In the genomic region with DNA sequence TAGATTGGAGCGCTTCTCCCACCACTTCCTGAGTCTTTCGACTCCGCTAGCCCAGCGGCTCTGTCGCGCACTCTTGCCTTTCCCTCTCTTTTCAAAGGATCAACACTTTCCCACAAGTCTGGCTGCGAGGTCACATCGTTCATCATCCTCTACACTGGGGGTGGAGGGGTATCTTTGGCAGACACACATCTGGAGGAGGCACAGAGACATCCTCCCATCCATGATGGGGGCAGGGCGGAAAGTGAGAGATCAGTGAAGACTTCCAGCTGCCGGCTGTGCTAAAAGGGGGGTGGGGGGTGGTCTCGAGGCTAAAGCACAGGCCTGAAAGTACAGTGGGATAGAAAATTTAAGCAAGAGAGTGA, we compare ENCODE assay signal across 7 mouse cellular contexts. TPM values are rescaled to one million over a fixed set of nuclear protein-coding genes. Genes with fewer than 3 reads are reported as not detected.
A peak's percentile ranks its signal among the peaks of the same experiment; 100 is the strongest.
DNase-seq lines count a peak whose midpoint lies in the region; ATAC-seq lines count a peak whose summit lies in the region.

No protein-coding gene starts in this region.

- H3K4me3 ChIP-seq in liver, embryonic 12.5 days: peak overlapping the region; percentile 95
- peak overlapping the region; percentile 96 for H3K4me3 ChIP-seq in neural tube, embryonic 11.5 days (ENCODE audit: low read depth, low read length)

- no peaks in the 10 kb centered on the region for H3K9me3 ChIP-seq in liver, embryonic 12.5 days (replicated peaks)
- H3K9me3 ChIP-seq in neural tube, embryonic 11.5 days (ENCODE audit: control insufficient read depth, low read length): no peaks in the 10 kb centered on the region

- peak overlapping the region; percentile 98 for H3K9ac ChIP-seq in liver, embryonic 12.5 days
- H3K9ac ChIP-seq in neural tube, embryonic 11.5 days (ENCODE audit: low read length): peak overlapping the region; percentile 46

- no peak; the same call in 1 of the 2 replicates for ATAC-seq in liver, embryonic 12.5 days
- ATAC-seq in neural tube, embryonic 11.5 days (ENCODE audit: insufficient read depth, low FRiP score, low TSS enrichment): peak; percentile 8; the same call in 1 of the 2 replicates

- H3K27me3 ChIP-seq in liver, embryonic 12.5 days (replicated peaks): no peaks in the 10 kb centered on the region
- no peaks in the 10 kb centered on the region for H3K27me3 ChIP-seq in neural tube, embryonic 11.5 days (ENCODE audit: control insufficient read depth, insufficient read depth, low read length)

- peak; percentile 34 for DNase-seq in left cerebral cortex, postnatal 4 days
- DNase-seq in left cerebral cortex, postnatal 36 days (ENCODE audit: low spot score in 2 of 2): no peak
- peak; percentile 87 for DNase-seq in embryo, embryonic 10.5 days (ENCODE audit: low spot score)
- DNase-seq in heart, postnatal 4 days: peak; percentile 56
- peak; percentile 74 for DNase-seq in neural tube, embryonic 11.5 days (ENCODE audit: low spot score)
- DNase-seq in layer of hippocampus, postnatal 14 days (ENCODE audit: low spot score in 2 of 2): no peak

- H3K27ac ChIP-seq in liver, embryonic 12.5 days: peak overlapping the region; percentile 73
- H3K27ac ChIP-seq in neural tube, embryonic 11.5 days (ENCODE audit: low read depth, low read length): peak overlapping the region; percentile 58

- peaks cover 11% of the 10 kb centered on the region for H3K36me3 ChIP-seq in liver, embryonic 12.5 days
- H3K36me3 ChIP-seq in neural tube, embryonic 11.5 days (ENCODE audit: control insufficient read depth, insufficient read depth, low read length): no peaks in the 10 kb centered on the region; the same call in none of the 2 replicates

- WGBS in liver, embryonic 12.5 days (ENCODE audit: insufficient replicate concordance): under 1% methylated on average over 11 of the region's 11 CpGs
- WGBS in neural tube, embryonic 11.5 days: under 1% methylated on average over 11 of the region's 11 CpGs

- intact Hi-C loops in left cerebral cortex, postnatal 4 days (cut with DNase I): loop anchor here (10.0 kb wide), 1 partner anchor 88 kb away; the partner anchor contains the start of genes Klc4 and Mrpl2
- intact Hi-C loops in left cerebral cortex, postnatal 36 days (cut with DNase I): no loop called here

- peak overlapping the region; percentile 95 for H3K4me2 ChIP-seq in liver, embryonic 12.5 days
- H3K4me2 ChIP-seq in neural tube, embryonic 11.5 days (ENCODE audit: low read depth): peak overlapping the region; percentile 58

- peaks cover 47% of the 10 kb centered on the region for H3K4me1 ChIP-seq in liver, embryonic 12.5 days
- H3K4me1 ChIP-seq in neural tube, embryonic 11.5 days (ENCODE audit: control insufficient read depth, insufficient read depth, low read length): peaks cover 22% of the 10 kb centered on the region

RNA-seq across cellular contexts. Expression of gene Srf, which starts 0.6 kb away (rescaled TPM):
- total RNA-seq in left cerebral cortex, postnatal 4 days (2021): 10 to 100 TPM; 55.2 to 58.1 TPM
- total RNA-seq in left cerebral cortex, postnatal 36 days (2021): 10 to 100 TPM; 55.6 to 68.4 TPM
- 100 to 1,000 TPM; 184 to 210 TPM for total RNA-seq in heart, postnatal 4 days (2021)
- 6.6 and 6.8 TPM in 2 replicates for polyA plus RNA-seq in liver, embryonic 12.5 days (2016; fragmentation: Nextera tagmentation; extraction: Ambion mirVana)
- polyA plus RNA-seq in neural tube, embryonic 11.5 days (2014; fragmentation: Nextera tagmentation; extraction: Ambion mirVana): 5.9 and 7.7 TPM in 2 replicates
- 10 to 100 TPM; 62.7 to 65.5 TPM for total RNA-seq in layer of hippocampus, postnatal 14 days (2021)

RNA-seq across cellular contexts. Expression of gene Cul9, which starts 10.4 kb away (rescaled TPM):
- total RNA-seq in left cerebral cortex, postnatal 4 days (2021): 10 to 100 TPM; 48.0 to 49.9 TPM
- 10 to 100 TPM; 58.8 to 76.6 TPM for total RNA-seq in left cerebral cortex, postnatal 36 days (2021)
- 10 to 100 TPM; 12.0 to 12.6 TPM for total RNA-seq in heart, postnatal 4 days (2021)
- polyA plus RNA-seq in liver, embryonic 12.5 days (2016; fragmentation: Nextera tagmentation; extraction: Ambion mirVana): 0.69 and 0.93 TPM in 2 replicates
- polyA plus RNA-seq in neural tube, embryonic 11.5 days (2014; fragmentation: Nextera tagmentation; extraction: Ambion mirVana): 4.4 and 5.4 TPM in 2 replicates
- total RNA-seq in layer of hippocampus, postnatal 14 days (2021): 10 to 100 TPM; 42.7 to 43.9 TPM

Comparison
In these comparisons a context has a peak if more than half of its experiments do, and no peak if none do; other contexts are left out.
1. DNase-seq: peak in left cerebral cortex, postnatal 4 days (single experiment), embryo, embryonic 10.5 days (single experiment), heart, postnatal 4 days (single experiment) and neural tube, embryonic 11.5 days (single experiment); none in left cerebral cortex, postnatal 36 days (0 of 2) and layer of hippocampus, postnatal 14 days (0 of 2).